Mouse (Mus musculus) embryo, embryonic 9.5 days (tissue): ENCODE measurements at regions not wholly inside any gene's neighbourhood (a gene's known extent, or its start where the extent isn't known, plus 50 kb on each side); places are given as distances from the start of the nearest gene placed in this dataset.

Experiments used
- DNase-seq: peaks from one replicate; pipeline ENCODE4 v3.0.0-alpha.2; 2017; ENCODE audit errors: extremely low spot score

DNA sequence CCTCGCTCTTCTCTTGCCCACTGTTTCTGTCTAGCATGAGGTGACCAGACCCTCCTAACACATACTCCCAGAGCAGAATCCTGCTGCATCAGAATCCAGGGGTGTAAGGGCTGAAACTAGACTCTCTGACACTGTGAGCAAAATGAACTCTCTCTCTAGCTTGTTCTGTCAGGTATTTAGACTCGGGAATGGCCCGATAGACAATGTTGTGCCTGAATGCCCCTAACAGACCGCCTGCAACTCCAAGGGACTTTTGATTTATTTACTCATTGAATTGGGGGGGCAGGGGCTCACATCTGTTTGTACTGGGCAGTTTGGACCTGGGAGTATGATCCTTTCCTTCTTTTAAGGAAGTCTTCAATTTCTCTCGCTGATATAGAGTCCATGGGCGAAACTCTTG lies 469.3 kb upstream of the Trpc7 start:
- DNase-seq: no peak

DNA sequence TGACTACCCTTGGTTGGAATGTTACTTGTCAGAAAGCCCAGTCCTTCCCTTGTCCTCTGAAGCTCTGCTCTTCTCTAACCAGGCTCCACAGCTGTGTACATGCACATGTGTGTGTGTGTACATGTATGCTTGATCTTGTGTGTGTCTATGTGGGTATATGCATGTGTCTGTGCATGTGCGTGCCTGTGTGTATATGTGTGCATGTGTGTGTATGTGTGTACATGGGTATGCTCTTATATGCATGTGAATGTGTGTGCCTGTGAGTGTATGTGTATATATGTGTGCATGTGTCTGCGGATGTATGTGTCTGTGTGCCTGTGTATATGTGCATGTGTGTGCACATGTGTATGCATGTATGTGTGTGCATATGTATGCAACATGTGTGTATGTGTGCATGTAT lies 468.6 kb upstream of the Trpc7 start:
- DNase-seq: no peak

DNA sequence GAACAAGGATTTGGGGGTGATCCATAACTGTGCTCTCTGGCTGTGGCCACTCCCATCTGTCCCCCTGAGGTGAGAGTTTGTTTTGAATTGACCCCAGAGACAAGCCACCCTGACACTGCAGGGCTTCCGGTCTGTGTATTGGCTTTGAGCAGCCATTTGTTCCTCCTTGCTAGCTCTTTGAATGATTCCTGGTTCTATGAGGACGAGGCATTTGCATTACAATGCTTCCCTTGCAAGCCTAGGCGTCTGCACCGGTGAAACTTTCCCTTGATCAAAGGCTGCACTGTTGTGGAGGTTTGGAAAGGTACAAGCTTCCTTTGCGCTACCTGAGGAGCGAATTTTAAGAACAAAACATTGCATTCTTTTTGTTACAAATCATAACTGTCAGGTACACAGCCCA lies 466.8 kb upstream of the Trpc7 start:
- peak; percentile 7 for DNase-seq

DNA sequence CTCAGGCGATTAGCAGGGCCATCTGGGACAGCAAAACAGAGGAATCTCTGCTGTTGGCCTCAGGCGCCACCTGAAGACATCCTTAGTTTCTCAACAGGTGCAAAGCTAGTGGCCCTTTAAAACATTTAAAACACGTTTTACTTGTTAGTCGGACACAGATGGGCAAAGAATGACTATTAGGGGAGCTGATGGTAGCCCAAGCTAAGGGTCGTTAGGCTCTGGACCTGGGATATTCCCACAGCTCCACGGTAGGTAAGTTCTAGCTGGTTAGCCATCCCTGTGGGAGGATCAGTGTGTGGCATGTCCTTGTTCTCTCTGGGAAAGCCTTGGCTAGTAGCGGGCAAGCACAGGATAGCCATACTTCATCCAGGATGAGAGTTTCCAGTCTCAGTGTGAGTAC lies 465.5 kb upstream of the Trpc7 start:
- DNase-seq: no peak

DNA sequence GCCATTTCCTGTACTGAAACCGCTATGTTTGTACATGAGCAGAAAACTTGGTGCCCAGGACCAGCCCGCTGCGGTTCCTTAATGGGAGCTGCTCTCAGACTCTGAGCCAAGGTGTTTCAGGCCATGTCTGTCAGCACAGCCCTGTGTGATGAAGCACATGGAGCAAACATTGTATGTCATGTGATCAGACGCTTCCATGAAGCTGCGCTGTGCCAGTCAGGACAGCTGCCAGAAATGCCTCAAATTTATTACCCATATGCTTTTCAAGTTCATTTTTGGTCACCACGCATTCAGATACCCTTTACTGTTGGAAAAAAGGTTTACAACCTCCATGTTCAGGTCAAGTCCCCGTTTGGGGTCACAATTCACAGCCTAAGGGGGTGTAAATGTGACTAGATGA lies 458.8 kb upstream of the Trpc7 start:
- no peak for DNase-seq

DNA sequence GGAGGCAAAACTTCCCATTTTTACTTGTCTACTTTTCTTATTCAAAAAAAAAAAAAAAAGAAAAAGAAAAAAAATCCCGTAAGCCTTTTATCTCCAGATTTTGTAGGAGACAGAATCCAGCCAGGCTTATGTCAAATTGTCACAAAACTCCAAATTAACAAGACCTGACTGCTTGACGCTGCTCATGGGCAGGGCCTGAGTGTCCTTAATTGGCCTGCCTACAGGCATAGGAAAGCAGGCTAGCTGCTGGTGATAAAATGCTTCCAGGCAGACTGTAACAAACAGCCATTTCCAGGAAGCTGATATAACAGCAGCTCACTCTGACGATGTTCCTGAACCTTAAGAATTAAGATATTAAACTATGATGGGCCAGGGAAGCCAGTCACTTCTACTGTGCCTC lies 458.2 kb upstream of the Trpc7 start:
- no peak for DNase-seq

DNA sequence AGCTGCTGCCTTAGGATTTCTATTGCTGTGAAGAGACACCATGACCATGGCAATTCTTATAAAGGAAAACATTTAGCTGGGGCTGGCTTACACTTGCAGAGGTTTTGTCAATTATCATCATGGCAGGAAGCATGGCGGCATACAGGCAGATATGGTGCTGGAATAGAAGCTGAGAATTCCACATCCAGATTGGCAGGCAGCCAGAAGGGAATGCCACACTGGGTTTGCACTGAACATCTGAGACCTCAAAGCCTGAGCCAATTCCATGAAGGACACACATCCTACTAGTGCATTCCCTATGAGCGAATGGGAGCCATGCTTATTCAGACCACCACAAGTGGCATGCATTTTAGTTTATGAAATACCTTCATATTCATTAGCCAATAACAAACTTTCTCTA lies 455.0 kb upstream of the Trpc7 start:
- no peak for DNase-seq

DNA sequence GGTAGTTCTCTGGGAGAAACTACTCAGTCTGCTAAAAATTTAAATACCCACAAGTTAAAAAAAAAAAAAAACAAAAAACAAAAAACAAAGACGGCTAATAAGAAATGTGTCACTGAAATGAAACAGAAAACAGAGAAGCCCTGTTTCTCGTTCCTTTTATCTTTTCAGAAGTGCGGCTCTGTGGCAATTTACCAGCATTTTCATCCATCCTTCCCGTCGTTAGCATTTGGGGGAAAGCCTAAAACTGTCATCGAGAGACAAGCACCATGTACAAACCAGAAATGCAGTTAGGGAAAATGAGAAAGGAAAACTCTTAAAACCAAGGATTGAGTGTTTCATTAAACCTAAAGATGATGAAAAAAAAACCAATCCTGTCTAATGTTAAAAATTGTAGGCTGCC lies 442.9 kb upstream of the Trpc7 start:
- DNase-seq: no peak

DNA sequence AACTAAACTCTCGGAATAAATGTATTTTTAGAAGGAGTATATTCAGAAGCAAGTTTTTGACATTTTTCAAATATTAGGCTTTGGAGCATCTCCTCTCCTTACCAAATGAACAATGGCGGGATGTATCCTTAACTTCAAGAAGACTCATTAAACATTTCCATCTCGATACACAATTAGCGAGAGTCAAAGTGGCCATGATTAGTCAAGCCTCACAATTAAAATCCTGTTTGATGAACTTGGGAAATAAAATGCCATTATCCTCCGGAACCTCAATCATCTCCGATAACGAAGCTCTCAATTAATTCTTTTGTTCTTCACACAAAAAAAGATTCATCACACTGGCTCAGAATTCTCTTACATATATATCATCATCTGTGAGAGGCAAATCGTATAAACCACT lies 440.8 kb upstream of the Trpc7 start:
- no peak for DNase-seq

DNA sequence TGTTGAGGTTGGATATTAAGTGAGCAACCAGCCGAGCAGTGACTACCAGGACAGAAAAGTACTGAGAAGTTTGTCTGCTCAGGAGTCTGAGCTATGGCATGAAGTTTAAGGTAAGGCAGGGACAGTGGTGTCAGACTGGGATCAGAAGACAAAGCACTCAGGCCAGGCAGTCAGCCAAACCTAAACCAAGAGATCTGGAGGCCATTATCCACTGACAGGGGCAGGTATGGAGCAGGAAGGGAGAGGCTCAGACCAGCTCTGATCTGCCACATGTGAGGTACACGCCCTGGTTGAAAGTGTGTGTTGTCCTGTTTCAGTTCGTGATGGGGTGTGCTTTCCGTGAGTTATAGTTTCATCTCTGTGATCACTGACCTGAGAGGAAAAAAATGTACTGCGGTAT lies 437.2 kb upstream of the Trpc7 start:
- DNase-seq: no peak

DNA sequence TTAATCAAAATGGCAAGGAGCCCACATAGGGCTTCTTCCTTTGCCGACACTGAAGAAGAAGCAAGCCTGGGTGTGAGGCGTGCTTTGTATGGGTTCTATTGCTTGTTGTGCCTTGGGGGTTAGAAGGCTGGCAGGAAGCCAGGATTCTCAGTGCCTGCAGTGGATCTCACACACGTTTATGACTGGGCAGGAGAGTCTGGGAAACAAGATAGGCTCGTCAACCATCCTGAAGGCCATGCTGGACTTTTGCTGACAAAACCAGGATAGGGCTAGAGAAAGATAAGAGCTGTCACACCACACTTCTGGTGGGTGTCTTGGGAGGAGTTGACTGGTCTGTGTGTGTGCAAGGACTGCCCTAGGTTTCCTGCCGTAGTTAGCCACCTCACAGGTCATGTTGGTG lies 436.1 kb upstream of the Trpc7 start:
- no peak for DNase-seq

DNA sequence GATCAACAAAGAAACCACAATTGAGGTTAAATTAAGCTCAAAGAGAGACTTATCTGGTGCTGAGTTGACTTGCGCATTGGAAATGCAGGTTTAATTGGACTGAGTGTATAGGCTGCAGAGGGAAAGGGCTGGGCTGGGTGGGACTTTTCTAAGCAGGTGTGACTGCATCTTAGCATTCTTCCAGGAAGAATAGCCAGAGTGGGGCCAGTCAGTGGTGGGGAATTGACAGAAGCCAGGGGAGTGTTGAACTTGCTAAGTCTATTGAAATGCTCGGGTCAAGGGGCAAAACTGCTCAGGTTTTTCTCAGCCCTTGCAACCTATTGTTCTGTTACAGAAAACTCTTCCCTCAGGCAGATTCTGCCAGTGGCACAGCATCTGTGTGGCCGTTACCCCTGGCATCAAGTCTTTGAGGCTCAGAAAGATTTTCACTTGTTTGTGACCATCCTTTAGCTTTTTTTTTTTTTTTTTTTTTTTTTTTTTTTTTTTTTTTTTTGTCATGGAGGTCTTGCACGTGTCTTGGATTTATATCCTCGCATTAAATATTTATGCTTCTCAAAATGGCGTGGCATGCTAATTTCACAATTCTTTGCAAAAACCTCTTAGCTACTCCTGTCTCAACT lies 429.6 kb upstream of the Trpc7 start:
- no peak for DNase-seq

DNA sequence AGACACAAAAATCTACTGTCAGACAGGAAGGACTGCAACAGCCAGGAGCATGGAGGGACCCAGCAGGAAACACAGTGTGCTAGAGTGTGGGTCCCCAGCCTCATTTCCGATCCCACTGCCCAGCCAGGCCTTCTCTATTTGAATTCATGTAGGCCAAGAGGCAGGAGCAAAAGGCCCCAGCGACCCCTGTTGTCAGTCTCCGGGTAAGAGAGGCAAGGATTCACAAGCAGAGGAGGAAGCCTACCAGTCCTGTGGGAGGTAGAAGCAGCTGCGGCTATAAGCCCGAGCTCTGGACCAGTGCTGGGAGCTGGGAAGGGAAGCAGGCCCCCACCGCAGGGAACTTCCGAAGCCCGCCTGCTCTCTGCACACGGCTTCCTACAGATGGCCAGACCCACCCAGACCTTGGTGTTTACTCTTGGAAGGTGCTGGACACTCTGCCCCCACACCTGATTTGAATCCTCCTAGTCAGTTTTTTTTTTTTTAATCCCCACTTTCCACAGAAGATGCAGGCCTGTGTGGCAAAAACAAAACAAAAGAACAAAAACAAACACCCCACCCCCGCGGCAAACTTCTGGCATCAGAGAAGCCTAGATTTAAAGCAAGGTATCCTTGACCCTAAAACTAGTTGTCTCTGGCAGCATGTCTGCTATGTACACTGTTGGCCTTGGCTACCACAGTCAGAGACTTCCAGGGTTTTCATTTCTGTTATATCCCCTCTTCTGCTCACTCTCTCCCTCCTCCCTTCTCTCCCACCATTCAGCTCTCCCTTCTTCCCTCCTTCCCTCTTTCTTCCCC lies 420.6 kb upstream of the Trpc7 start:
- peak; percentile 50 for DNase-seq

DNA sequence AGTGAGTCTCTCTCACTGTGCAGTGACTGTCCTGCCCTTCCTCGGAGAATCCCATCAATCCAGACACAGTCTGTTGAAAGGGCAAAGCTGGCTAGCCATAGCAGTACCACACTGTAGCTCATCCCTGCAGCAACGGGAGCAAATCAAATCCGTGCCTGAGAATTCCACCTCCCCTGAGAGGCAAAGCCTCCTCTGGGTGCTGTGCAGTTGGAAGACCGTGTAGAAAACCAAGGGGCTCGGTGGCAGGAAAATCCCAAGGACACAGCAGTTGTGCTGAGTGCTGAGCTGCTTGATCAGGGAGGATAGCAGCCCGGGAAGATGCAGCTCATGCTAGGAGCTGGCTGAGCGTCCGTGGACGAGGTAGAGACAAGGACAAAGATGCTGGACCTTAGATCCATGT lies 418.7 kb upstream of the Trpc7 start:
- no peak for DNase-seq

DNA sequence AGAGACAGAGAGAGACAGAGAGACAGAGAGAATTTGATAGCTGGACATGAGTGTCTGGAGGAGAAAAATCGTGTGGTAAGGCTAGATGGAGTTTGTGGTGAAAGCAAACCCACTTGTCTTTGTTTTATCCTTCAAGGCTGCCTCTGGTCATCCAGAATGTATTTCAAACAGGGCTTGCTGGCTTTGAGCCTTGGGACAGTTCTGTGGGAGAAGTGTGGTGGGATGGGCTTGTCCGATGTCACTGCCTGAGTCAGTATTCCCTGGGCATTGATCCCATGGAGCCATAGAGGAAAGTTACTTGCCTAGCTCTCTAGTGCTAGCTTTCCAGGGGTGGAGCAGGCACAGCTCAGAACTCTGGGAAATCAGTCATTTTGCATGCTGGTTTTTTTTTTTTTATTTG lies 417.9 kb upstream of the Trpc7 start:
- DNase-seq: no peak

DNA sequence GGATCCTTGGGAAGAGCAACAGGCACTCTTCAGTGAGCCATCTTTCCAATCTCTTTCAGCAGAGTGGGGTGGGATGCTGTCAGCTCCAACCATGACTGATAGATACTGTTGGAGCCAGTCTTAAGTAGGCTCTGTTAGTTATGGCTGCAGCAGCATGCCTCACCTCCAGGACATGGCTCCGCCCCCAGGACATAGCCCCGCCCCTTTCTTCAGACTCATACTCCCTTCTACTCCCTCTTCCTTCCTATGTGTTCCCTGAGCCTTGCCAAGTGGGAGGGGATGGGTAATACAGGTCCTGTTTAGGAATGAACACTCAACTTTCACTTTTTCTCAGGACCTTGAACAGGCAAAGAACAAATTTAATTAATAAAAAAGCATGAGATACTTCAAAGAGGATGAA lies 415.4 kb upstream of the Trpc7 start:
- DNase-seq: no peak

DNA sequence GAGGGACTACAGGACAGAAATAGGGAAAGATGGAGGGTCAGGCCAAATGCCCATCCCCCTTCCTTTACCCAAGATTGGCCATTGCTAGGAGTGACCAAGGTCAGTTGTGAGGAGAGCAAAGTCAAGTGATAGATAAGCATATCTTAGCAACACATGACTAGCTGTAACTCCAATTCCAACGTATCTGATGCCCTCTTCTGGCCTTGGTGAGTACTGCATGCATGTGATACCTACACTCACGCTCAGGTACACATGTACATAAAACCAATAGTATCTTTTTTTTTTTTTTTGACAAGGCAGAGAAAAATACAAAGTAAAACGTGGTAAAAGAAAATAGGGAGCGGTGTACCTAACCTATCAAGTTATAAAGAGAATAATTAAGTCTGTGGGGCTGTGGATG lies 413.8 kb upstream of the Trpc7 start:
- no peak for DNase-seq

DNA sequence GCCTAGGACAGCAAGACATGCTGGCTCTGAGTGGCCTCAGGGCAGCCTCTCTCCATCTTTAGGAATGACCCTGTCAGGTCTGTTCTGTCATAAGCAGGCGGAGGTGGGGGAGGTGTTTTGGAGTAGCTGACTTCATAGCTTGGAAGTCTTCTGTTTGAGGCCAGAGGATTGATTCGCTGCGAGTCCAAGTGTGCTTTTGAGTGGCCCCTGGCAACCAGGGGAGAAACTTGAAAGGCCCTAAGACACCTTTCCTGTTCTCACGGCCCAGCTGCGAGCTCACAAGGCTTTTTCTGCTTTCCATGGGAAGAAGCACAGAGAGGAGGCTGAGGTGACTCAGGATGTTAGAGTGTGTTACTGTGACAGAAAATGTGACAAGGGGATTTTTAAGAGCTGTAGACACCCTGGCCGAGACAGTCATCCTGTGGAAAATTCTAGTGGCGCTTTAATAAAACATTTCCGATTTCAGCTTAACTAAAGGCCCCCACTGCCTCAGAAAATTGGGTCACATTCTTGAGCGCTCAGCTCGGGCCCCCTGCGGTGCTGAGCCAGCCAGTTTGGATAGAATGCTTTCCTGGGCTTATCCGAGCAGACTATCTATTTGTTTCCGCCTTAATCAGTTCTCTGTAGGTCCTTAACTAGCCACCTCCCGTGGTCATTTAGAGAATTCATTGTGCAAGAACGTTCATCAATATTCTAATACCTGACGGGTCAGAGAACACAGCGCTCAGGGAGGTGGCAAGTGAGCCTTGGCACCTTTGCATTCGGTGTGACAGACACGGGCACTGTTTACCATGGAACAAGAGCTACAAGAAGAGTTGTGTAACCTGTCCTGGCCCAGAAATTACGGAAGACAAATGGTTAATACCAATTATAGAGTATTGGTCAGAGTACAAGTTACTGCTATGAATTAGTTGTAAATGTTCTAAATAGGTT lies 412.4 kb upstream of the Trpc7 start:
- DNase-seq: peak; percentile 8

DNA sequence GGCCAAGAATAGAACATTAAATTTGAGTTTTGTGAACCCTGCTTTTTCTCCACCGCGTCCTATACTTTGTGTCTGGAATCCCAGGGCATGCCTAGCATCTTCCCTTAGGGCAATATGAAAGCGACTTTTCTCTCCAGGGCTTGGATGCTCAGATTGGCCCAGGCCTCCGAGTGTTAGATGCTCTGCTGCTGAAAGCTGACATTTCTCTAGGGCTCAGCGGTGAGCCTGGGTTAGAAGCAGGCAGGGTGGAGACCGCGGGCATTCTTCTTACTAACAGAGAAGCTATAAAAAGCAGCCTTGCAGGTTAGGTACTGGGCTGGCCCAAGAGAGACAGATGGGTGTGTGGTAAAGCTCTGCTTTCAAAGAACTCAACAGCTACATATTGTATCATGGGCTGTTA lies 409.8 kb upstream of the Trpc7 start:
- no peak for DNase-seq

DNA sequence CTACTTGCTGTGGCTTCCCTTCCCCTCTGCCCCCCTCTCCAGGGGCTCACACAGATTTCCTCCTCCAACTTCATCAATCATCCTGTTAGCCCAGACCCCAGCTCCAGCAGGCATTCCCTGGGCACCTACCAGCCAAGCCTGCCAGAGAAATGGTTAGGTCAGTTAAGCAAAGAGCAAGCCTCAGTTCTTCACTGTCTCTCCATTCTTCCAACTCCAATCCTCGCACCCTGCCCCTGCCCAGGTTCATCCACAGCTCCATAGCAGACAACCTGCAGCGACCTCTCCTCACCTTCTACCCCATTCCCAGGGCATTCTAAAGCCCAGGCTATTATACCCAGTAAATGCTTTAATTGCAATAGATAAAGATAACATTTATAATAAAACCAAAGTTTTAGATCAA lies 408.0 kb upstream of the Trpc7 start:
- no peak for DNase-seq

DNA sequence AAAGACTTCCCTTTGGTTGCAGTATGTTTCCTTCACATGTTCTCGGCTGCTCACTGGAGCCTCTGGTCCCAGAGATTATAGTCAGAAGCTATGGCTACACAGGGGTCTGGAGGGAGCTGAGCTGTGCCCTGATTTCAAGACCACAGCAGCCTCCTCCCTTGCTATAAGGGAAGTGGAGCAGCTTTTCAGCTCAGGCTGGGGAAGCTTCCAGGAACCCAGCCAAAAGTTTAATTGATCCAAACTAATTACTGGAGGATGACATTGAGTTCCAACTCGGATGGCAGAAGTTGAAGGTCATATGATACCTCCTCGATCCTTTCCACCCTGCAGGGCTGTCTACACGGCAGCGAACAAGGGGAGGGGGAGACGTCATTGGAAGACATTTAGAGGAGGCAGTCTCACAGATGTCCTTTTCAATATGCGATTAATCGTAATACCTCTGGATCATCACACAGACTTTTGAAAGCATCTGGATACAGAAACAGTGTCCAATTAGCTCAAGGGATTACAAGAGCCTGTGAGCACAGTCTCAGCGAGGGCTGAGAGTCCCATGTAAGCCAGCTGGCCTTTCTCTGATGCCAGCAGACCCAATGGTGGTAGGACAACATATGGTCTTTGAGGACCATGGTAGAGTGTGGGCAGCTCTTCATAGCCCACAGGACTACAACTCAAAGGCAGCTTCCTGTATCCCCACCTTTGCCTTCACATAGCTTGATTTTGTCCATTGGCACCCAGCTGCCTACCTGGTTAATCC lies 396.1 kb upstream of the Trpc7 start:
- DNase-seq: no peak

DNA sequence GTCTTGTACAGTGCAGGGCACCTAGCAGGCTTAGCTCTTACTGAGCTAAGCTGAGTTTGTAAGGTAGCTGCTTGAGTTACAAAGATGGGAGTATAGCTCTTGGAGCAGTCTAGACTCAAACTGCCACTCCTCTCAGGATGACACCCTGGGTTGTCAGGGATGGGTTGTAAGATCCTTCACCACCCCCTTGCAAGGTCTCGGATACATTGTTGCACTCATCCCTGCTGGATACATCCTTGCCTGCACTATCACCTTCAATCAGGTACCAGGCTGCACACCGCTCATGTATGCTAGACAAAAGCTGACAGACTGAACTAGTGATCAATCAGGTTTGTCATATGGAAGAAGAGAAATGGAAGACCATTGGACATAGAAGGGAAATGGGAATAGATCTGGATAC lies 390.4 kb upstream of the Trpc7 start:
- DNase-seq: no peak
